Mouse (Mus musculus) ES-E14 (cell line): ENCODE measurements at regions not wholly inside any gene's neighbourhood (a gene's known extent, or its start where the extent isn't known, plus 50 kb on each side); places are given as distances from the start of the nearest gene placed in this dataset.

Experiments
- HCFC1 ChIP-seq: IDR thresholded peaks from 2 replicates; pipeline ENCODE4 v1.6.1; 2012; ENCODE audit warnings: low read length, inconsistent platforms, borderline replicate concordance; ENCODE audit not compliant: insufficient read depth
- ZC3H11A ChIP-seq: IDR thresholded peaks from 2 replicates; pipeline ENCODE4 v1.6.1; 2012; ENCODE audit warnings: low read depth, mild to moderate bottlenecking, inconsistent platforms, low read length, borderline replicate concordance

DNA sequence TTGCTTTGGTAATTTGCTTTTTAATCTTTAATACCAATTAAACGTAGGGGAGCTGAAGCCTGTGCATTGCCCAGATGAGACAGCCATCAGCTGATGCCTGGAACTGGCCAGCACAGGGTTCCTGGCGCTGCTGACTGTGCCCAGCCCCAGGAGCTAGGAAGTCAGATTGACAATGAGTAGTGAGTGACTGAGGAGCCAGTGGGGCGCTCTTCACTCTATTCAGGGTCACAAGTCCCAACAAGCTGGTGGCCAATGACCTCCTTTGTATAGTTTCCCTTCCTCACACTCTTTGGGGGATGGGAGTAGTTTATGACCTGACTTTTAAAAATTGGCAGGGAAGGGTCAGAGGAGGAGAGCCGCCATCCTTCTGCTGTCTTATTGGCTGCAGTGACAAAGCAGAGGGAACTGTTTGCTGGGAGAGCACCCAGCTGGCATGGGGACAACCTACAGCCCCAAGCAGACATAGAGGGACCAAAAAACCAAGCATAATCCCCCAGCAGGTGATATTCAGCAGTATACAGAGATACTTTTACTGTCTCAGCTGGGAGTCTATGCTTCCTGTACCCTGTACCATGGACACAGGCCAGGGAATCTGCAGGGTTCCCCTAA lies 80.6 kb downstream of the Spata19 start:
- no peak for TF ChIP-seq HCFC1
- no peak for TF ChIP-seq ZC3H11A
